In the genomic region with DNA sequence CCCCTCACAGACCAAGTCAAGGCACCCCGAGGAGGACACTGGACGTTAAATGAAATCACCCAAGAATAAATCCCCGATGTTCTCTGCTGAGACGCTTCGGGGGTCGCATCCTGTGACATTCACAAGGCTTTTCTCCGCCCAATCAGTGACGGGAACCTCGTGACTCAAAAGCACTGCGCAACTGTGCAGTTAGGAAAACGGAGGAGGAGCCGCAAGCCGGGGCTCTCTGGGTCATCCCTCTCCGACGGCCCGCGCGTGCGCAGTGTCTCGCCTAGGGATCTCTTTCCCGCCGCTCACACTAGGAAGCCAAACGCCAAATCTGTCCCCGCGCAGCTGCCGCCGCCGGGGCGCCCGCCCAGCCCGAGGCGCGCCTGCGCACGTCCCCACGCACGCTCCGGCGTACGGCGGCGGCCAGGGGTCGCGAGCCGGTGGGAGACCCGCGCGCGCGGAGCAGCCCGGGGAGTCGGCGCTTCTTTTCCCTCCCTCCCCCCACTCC, we compare ENCODE assay signal across 8 mouse cellular contexts. TPM values are rescaled to one million over a fixed set of nuclear protein-coding genes. Genes with fewer than 3 reads are reported as not detected.
A peak's percentile ranks its signal among the peaks of the same experiment; 100 is the strongest.
DNase-seq lines count a peak whose midpoint lies in the region; ATAC-seq lines count a peak whose summit lies in the region.

A gene (plus strand): TSS at position 363 of the 496 bp plus-strand sequence.

- peak within 1 kb of the TSS; percentile 84 for H3K4me2 ChIP-seq in hindbrain, embryonic 15.5 days

- peaks cover 31% of the 10 kb centered on the region for H3K4me1 ChIP-seq in hindbrain, embryonic 15.5 days (replicated peaks)

- no peaks in the 10 kb centered on the region for H3K9me3 ChIP-seq in hindbrain, embryonic 15.5 days

- H3K36me3 ChIP-seq in hindbrain, embryonic 15.5 days, result peaks cover 13% of the 10 kb centered on the region; the same call in 1 of the 2 replicates

- peak; percentile 98 for DNase-seq in T-cell, adult 2 months (ENCODE audit: low spot score)
- peak; percentile 98 for DNase-seq in cerebellum, postnatal 36 days
- DNase-seq in frontal cortex, postnatal 36 days (ENCODE audit: low spot score in 2 of 2), result peak; percentile 97 to 98
- DNase-seq in left cerebral cortex, adult 11 months (ENCODE audit: low spot score), result peak; percentile 97
- peak; percentile 98 to 99 for DNase-seq in lung, postnatal 4 days
- peak; percentile 96 for DNase-seq in retina, postnatal 7 days (ENCODE audit: low read depth, low spot score)
- DNase-seq in urinary bladder, adult 2 months (ENCODE audit: low spot score), result peak; percentile 97

- H3K27me3 ChIP-seq in hindbrain, embryonic 15.5 days, result no peaks in the 10 kb centered on the region

- peak within 1 kb of the TSS; percentile 92 for H3K4me3 ChIP-seq in hindbrain, embryonic 15.5 days

- peak within 1 kb of the TSS; percentile 73 for H3K9ac ChIP-seq in hindbrain, embryonic 15.5 days

- H3K27ac ChIP-seq in hindbrain, embryonic 15.5 days (replicated peaks), result peak within 1 kb of the TSS; percentile 88

- peak; percentile 98 for ATAC-seq in hindbrain, embryonic 15.5 days (ENCODE audit: low FRiP score, low read depth)

- WGBS in hindbrain, embryonic 15.5 days, result under 1% methylated on average over 49 of the region's 53 CpGs

RNA-seq across cellular contexts. Expression of the gene that starts here (rescaled TPM):
- 15.1 and 16.8 TPM in 2 replicates for polyA plus RNA-seq in hindbrain, embryonic 15.5 days (2015; fragmentation: Nextera tagmentation; extraction: Ambion mirVana)
- polyA plus RNA-seq in urinary bladder, adult 2 months (2012; rRNA removed), result 17.4 and 18.4 TPM in 2 replicates

Comparison
In these comparisons a context has a peak if more than half of its experiments do, and no peak if none do; other contexts are left out.
1. Peak in every context shown above with its lines: DNase-seq, ATAC-seq, H3K4me3 ChIP-seq and H3K27ac ChIP-seq.